Mouse (Mus musculus) megakaryocyte progenitor cell, adult 5-6 weeks (primary cell): Measurements from ENCODE around the gene Rbm41. TPM values are rescaled to one million over a fixed set of nuclear protein-coding genes. Genes with fewer than 3 reads are reported as not detected.

Source experiments
- ATAC-seq: replicated peaks from 2 replicates; pipeline ENCODE4 v1.8.0; 2016; ENCODE audit warnings: mild to moderate bottlenecking, moderate TSS enrichment, inconsistent platforms; ENCODE audit not compliant: poor library complexity
- total RNA-seq, 2 experiments: library from RNA; stranded (forward) in 1 of 2; stranded (reverse) in 1 of 2; fragments of 157-497, 149-512 nt in 1 of 2; fragments of 200-1000 nt in 1 of 2; gene quantifications; 2 replicates each; pipeline versions ENCODE4 v1.2.3 to v1.2.4; 2015 to 2017

Rbm41 gene
- total RNA-seq (2015) = 8.5 and 10.7 TPM in 2 replicates
- total RNA-seq (2017) = 8.8 and 20.3 TPM in 2 replicates

DNA sequence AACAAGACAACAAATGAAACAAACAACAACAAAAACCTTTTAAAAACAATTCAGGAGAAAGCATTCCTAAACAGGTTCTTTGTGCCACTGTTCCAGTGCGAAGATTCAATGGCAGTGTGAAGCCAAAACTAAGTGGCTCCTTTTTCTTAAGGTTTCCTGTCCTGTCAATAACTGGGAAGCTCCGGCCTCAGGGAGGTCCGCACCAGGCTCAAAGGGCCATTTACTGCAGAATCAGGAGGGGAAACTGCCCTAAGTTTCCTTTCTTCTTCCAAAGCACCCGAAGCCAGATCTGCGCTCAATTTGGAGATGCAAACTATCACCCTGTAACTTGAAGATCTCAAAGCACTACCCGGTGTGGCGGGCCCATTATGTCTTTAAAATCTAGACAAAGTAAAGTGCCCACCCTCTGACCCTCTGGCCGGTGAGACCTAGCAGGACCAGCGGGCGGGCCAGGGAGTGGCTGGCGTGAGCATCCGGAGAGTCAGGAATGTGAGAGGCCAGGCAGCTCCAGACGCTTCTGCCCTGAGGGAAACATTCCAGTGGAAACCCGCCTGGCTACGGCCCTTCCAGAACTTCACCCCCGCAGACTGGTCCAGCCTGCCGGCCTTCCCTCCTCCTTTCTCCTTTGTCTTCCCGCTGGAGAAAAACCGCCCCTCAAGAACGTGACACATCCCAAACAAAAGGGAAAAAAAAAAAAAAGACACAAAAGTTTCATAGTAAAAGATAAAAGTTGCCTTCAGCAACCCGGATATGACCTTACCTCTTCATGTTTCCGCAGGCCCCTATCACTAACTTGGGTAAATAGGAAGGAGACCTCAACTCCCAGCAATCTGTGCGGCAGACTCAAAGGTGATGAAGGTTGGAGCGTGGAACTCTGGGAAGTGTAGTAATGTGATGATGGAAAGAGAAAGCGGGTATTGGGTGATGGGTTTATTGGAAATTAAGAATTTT is at the start of gene Rbm41:
TSS of gene Rbm41 (minus strand) at position 856 of the 951 bp plus-strand sequence.
- peak; percentile 98 for ATAC-seq

GRCm38 (mm10) chrX:139998691-139999065 is 283 bp upstream of the Rbm41 start:
- ATAC-seq = peak; percentile 54; the same call in 1 of the 2 replicates

DNA sequence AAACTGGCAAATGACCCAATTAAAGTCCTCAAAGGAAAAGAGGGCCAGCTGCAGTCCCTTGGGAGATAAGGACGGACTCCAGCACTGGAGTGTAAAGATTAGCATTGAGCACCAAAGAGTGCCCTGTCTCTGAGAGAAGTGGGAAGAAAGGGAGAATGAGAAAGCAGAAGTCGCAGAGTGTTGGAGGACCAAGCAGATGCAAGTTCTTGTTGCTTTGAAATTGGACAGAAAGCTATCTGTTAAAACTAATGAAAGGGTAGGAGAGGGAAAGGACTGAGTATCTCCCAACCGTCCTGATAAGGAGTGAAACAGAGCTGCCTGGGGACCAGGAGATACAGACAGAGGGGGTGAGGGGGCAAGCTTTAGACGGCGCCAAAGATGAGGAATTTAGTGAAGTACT is 16.3 kb downstream of the Rbm41 start:
- peak; percentile 85 for ATAC-seq

GRCm38 (mm10) chrX:139933507-139933906 is 64.9 kb downstream of the Rbm41 start:
- ATAC-seq = no peak

DNA sequence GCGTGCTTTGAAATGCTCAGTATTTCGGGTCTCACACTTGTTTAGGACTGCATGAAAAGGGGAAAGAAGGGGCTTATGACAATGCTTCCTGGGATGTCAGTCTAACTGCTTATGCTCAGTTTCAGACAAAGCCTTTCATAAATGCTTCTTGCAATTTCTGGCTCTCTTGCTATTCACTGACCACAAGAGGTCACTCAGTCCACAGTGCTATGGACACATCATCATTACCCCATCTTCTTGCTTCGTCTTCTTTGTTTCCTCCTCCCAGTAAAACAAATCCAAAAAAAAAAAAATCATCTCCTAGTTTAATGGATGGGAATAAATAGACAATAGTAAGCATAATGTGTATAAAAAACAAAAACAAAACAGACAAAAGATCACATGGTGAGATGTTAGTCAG is 65.9 kb downstream of the Rbm41 start:
- no peak for ATAC-seq

DNA sequence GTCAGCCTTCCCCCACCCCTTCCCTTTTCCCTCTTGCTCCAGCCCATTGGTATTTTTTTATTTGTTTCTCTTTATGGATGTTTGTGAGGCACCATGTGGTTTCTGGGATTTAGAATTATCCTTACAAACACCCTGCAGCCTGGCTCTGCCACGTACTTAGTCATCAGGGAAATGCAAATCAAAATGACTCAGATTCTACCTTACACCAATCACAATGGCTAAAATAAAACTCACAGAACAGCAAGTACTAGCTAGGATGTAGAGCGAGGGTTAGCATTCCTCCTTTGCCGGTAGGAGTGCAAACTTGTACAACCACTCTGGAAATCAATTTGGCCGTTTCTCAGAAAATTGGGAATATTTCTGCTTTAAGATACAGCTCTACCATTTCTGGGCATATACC is 77.8 kb downstream of the Rbm41 start:
- no peak for ATAC-seq

DNA sequence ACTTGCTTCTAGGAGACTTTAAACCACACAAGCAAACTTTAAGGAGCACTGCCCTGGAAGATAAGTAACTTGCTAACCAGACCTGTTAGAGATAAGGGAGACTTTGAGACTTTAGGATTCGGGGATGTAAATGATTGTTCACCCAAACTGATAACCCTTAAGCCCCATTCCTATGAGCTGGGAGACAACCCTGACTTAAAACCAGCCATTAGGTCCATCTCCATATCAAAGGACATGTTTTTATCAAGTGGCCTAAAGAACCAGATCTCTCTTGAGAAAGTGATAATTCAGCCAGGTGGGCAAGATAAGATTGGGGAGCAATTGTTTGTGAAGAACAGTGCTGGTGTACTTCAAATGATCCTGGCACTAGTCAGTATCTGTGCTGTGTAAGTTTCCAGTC is 107.0 kb downstream of the Rbm41 start:
- ATAC-seq = no peak

GRCm38 (mm10) chrX:139883221-139883620 is 115.2 kb downstream of the Rbm41 start:
- ATAC-seq = no peak

DNA sequence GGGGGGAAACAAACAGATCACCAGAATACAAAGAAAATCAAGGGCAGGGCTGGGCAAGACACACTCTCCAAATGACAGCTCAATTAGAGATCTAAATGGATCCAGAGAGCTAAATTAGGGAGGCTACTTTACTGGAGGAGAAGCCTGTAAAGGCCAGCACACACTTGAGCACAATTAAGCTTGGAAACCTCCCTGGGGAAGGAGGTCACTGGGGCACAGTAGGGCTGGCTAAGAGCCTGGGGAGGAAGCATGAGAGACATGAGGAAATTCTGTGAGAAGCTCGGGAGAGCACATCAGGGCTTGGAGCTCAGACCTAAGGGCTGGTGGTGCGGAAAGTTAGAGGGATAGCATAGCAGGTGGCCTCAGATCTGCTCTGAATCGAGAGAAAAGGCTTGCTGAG is 120.5 kb downstream of the Rbm41 start:
- ATAC-seq = no peak

- no peak for ATAC-seq
Measured at GRCm38 (mm10) chrX:139877105-139877504, 121.3 kb downstream of the Rbm41 start.

DNA sequence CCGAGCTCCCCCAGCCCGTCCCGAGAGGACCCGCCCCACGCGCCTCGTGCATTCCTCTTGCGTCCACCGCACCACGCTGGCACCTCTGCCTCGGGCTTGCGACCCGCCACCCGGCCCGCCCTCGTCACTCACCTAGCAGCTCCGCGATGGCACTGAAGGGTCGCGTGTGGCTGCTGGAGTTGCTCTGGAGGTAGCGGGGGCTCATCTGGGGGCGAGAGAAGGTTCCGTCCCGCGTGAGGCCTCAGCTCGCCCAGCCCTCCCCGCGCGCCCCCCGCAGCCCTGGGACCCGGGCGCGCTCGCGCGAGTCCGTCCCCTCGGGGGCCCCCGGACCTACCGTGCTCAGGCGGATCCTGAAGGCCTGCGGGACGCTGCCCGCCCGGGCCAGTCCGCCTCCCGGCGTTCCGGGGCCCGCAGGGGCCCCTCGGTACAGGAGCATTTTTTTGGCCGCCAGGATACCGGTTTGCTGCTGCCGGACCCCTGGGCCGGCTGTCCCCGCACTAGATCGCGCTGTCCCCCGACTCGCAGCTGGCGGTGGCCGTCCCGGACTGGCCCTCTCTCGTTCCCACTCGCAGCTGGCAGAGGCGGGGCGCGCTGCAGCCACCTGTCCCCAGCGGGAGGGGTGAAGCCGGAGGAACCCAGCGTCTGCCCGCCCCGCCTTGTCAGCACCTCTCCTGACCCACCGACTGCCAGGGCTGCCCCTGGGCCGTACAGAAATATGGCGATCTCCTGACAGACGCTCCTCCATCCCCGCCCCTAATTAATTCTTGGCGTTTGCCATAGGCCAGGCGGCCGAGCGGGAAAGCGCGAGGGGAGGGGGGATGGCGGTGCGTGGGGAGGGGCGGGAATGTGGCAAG is 127.2 kb downstream of the Rbm41 start, which contains the start of gene Morc4:
TSS of gene Morc4 (minus strand) at position 740 of the 854 bp plus-strand sequence.
- ATAC-seq = peak; percentile 65

GRCm38 (mm10) chrX:139870300-139870711 is 128.1 kb downstream of the Rbm41 start:
- peak; percentile 66 for ATAC-seq

DNA sequence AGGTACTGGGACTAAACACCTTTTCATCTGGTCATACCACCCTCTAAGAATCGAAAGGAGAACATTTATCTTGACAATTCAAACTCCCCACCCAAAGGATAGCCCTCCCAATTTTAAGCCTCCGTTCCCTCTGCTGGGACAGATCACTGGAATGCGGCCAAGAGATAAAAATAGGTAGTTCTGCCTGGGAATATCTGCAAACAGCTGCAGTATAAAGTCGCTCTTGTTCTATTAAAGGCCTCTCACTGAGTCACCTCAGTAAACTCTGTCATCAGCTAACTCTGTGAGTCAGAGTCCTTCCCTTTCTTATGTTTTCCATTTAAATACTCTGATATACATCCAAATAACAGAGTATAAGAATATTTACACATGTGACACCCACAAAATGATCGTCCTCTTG is 139.0 kb downstream of the Rbm41 start:
- ATAC-seq = no peak

GRCm38 (mm10) chrX:139854795-139855194 is 143.6 kb downstream of the Rbm41 start:
- no peak for ATAC-seq

DNA sequence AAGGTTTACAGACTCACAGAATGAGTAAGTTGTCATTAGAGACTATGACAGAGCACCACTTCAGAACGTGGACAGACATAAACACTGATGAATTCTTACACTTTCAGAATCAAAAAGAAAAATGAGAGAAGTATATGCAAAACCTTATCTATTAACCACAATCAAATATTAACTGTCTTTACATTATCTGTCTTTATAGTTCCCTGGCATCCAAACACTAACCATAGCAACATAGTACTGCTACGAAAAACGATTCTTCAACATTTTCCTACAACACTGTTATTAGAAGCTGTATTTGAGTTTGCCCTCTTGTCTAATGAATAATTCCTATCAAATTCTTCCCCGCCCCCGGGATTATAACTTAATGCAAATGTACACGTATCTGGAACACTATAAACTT is 157.3 kb downstream of the Rbm41 start:
- ATAC-seq = no peak

Other genes starting within 250 kb of the Rbm41 start
- not detected in 2 replicates for gene Ripply1, start 216.2 kb downstream of the Rbm41 start, total RNA-seq (2015)
- not detected in 2 replicates for gene Ripply1, start 216.2 kb downstream of the Rbm41 start, total RNA-seq (2017)
- not detected in 2 replicates for gene Cldn2, start 197.8 kb downstream of the Rbm41 start, total RNA-seq (2015)
- gene Cldn2, start 197.8 kb downstream of the Rbm41 start, total RNA-seq (2017) = not detected in 2 replicates
- 0.51 and 1.8 TPM in 2 replicates for gene Morc4, start 126.9 kb downstream of the Rbm41 start, total RNA-seq (2015)
- 0.92 and 1.7 TPM in 2 replicates for gene Morc4, start 126.9 kb downstream of the Rbm41 start, total RNA-seq (2017)
- gene Nup62cl, start 64.1 kb upstream of the Rbm41 start, total RNA-seq (2015) = not detected in 2 replicates
- not detected in 2 replicates for gene Nup62cl, start 64.1 kb upstream of the Rbm41 start, total RNA-seq (2017)
- not detected in 2 replicates for gene Pih1h3b, start 64.3 kb upstream of the Rbm41 start, total RNA-seq (2015)
- not detected in 2 replicates for gene Pih1h3b, start 64.3 kb upstream of the Rbm41 start, total RNA-seq (2017)